Mouse (Mus musculus) adrenal gland, postnatal 4 days (tissue): ENCODE data around the gene Slc25a45. TPM values are rescaled to one million over a fixed set of nuclear protein-coding genes. Genes with fewer than 3 reads are reported as not detected.

Experiments used
- DNase-seq, 2 experiments: peaks; one replicate each; pipeline ENCODE4 v3.0.0; 2021 to 2022; ENCODE audit warnings: low spot score in 2 of 2, mixed read lengths in 2 of 2
- total RNA-seq, 2 experiments: library from RNA; stranded (reverse); gene quantifications; 2 replicates each; pipeline ENCODE4 v1.2.3; 2021

The Slc25a45 gene
- total RNA-seq, 2 experiments from 2014 or later: 25.9 to 26.3 TPM

DNA sequence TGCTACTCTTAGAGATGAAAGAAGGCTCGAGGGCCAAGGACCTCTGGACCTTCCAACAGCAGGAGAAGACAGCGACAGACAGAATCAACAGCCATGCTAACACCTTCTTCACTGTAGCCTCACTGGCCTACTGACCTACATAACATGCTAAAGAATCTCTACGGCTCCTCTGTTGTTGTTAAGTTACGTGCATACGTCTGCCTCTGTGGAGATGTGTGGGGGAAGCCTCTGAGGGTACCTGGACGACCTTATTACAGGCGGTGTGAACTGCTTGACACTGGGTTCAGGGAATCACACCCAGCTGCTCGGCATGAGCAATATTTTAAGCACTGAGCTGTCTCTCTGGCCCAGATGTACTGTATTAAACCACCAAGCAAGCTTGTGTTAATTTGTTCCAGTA, 49.9 kb downstream of the Slc25a45 start:
- no peak for DNase-seq

GRCm38 (mm10) chr19:5928104-5928503, 50.5 kb downstream of the Slc25a45 start:
- DNase-seq: no peak

DNA sequence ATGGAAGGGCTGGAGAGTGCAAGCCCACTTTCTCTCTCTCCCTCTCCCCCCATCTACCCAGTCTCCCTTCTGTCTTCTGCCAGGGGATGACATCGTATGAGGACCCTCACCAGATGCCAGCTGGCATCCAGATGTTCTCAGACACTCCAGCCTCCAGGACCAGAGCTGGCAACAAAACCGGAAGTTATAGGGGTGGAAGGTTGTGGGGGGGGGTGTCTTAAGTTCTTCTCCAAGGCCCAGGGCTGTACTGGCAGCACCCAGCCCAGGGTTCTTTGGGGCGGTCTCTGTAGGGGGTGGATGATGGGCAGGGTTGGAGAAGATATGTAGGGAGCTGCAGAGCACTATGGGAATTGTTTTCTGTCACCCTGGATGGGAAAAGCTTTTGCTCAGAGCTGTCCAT, 50.9 kb downstream of the Slc25a45 start:
- no peak for DNase-seq

DNA sequence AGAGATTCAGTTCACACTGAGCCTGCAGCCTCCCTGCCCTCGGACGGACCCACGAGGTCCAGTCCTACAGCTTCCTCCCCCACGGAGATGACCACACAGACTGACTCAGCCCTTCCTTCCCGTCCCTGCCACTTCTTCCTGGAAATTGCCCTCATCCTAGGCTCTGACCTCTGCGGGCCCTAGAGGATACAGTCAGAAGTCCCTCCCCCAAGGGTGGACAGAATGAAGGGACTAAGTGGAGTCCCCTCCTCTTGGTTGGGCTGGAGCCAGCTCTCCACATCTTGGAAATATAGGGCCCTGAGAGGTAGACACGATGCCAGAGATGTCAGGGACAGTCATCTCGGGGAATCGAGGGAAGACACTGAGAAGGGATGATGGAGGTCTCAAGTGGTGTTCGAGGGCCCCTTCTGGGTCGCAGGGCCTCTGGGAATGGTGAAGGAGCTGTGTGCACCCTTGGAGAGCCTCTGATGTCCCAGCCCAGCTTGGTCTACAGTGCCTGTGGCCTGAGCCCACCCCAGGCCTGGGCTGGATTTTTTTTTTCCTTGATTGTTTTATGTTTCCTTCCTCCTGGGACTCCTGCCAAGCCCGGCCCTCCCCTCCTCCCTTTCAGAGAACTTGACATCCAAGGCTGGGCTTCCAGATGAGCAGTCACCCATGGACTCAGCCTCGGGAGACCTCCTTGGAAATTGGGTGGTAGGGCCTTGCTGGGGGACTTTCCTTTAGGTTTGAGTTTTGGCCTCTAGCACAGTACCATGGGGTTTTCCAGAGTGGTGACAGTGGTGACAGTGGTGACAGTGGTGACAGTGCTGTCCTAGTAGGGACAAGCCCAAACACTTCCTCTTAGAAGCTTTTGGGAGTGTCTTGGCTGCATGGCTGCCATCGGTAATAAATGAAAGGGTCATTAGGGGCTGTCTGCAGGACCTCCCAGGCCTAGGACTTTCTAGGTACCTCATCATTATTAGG, 52.3 kb downstream of the Slc25a45 start:
- peak in 1 of 2 experiments; percentile 48 for DNase-seq

- no peak for DNase-seq
Measured at GRCm38 (mm10) chr19:5935266-5935665, 57.7 kb downstream of the Slc25a45 start.

Other genes starting within 250 kb of the Slc25a45 start
- 10 to 100 TPM; 71.0 to 73.6 TPM for gene Rela, start 240.3 kb upstream of the Slc25a45 start, total RNA-seq
- gene Sipa1, start 214.1 kb upstream of the Slc25a45 start, total RNA-seq: 10 to 100 TPM; 85.0 to 90.1 TPM
- 10 to 100 TPM; 56.9 to 57.4 TPM for gene Map3k11, start 189.1 kb upstream of the Slc25a45 start, total RNA-seq
- gene Pcnx3, start 188.9 kb upstream of the Slc25a45 start, total RNA-seq: 100 to 1,000 TPM; 117 to 123 TPM
- not detected for gene Kcnk7, start 173.4 kb upstream of the Slc25a45 start, total RNA-seq
- 10 to 100 TPM; 34.9 to 35.6 TPM for gene Ehbp1l1, start 151.5 kb upstream of the Slc25a45 start, total RNA-seq
- gene Fam89b, start 148.2 kb upstream of the Slc25a45 start, total RNA-seq: 10 to 100 TPM; 63.5 to 67.5 TPM
- gene Ltbp3, start 136.9 kb upstream of the Slc25a45 start, total RNA-seq: 100 to 1,000 TPM; 277 to 287 TPM
- 100 to 1,000 TPM; 105 to 110 TPM for gene Scyl1, start 106.4 kb upstream of the Slc25a45 start, total RNA-seq
- 10 to 100 TPM; 42.4 to 45.9 TPM for gene Frmd8, start 2.5 kb upstream of the Slc25a45 start, total RNA-seq
- 1 to 10 TPM; 3.1 TPM for gene Tigd3, start 16.3 kb downstream of the Slc25a45 start, total RNA-seq
- 100 to 1,000 TPM; 158 to 169 TPM for gene Dpf2, start 35.2 kb downstream of the Slc25a45 start, total RNA-seq
- gene Cdc42ep2, start 47.0 kb downstream of the Slc25a45 start, total RNA-seq: 10 to 100 TPM; 11.4 TPM
- 10 to 100 TPM; 35.0 to 37.9 TPM for gene Pola2, start 86.4 kb downstream of the Slc25a45 start, total RNA-seq
- not detected for gene Slc22a20, start 108.3 kb downstream of the Slc25a45 start, total RNA-seq
- gene Capn1, start 138.1 kb downstream of the Slc25a45 start, total RNA-seq: 10 to 100 TPM; 28.5 to 43.9 TPM
- 10 to 100 TPM; 45.8 to 48.1 TPM for gene Syvn1, start 168.8 kb downstream of the Slc25a45 start, total RNA-seq
- 10 to 100 TPM; 55.6 to 63.5 TPM for gene Mrpl49, start 180.0 kb downstream of the Slc25a45 start, total RNA-seq
- 1,000 to 10,000 TPM; 1,446 to 1,549 TPM for gene Fau, start 180.0 kb downstream of the Slc25a45 start, total RNA-seq
- gene Znhit2, start 183.4 kb downstream of the Slc25a45 start, total RNA-seq: 10 to 100 TPM; 28.0 to 31.0 TPM
- gene Tm7sf2, start 190.6 kb downstream of the Slc25a45 start, total RNA-seq: 10 to 100 TPM; 17.0 to 25.1 TPM
- 10 to 100 TPM; 80.2 to 83.4 TPM for gene Vps51, start 199.4 kb downstream of the Slc25a45 start, total RNA-seq
- not detected for gene Tmem262, start 202.2 kb downstream of the Slc25a45 start, total RNA-seq
- under 1 TPM in 1 of 2 experiments, not detected in 1; 0.95 TPM for gene Gm28374, start 204.4 kb downstream of the Slc25a45 start, total RNA-seq
- 10 to 100 TPM; 49.6 to 52.9 TPM for gene Zfpl1, start 207.1 kb downstream of the Slc25a45 start, total RNA-seq
- 10 to 100 TPM; 12.4 to 13.7 TPM for gene Cdca5, start 207.2 kb downstream of the Slc25a45 start, total RNA-seq
- gene AC131692.1, start 216.6 kb downstream of the Slc25a45 start, total RNA-seq: under 1 TPM; 0.62 to 0.98 TPM
- gene Naaladl1, start 228.0 kb downstream of the Slc25a45 start, total RNA-seq: 1 to 10 TPM in 1 of 2 experiments, under 1 TPM in 1; 0.73 to 1.1 TPM
- 10 to 100 TPM; 18.6 TPM for gene Sac3d1, start 240.8 kb downstream of the Slc25a45 start, total RNA-seq